Mouse (Mus musculus) erythroblast, adult 5-6 weeks (primary cell): ENCODE results near the gene Ndrg3. TPM values are rescaled to one million over a fixed set of nuclear protein-coding genes. Genes with fewer than 3 reads are reported as not detected.
A peak's percentile ranks its signal among the peaks of the same experiment; 100 is the strongest.

Experiments used
- ATAC-seq: replicated peaks from 2 replicates; pipeline ENCODE4 v1.8.0; 2016; ENCODE audit warnings: moderate number of reproducible peaks, mild to moderate bottlenecking, moderate TSS enrichment, inconsistent platforms; ENCODE audit not compliant: poor library complexity, low FRiP score, severe bottlenecking
- total RNA-seq, 2 experiments: library from RNA; stranded (forward) in 1 of 2; stranded (reverse) in 1 of 2; fragments of 150-400 nt in 1 of 2; fragments of 200-764, 138-1000 nt in 1 of 2; gene quantifications; 2 replicates each; pipeline versions ENCODE4 v1.2.3 to v1.2.4; 2015 to 2017; ENCODE audit warnings: low replicate concordance in 2 of 2

Ndrg3 gene
- total RNA-seq, 2 experiments from 2014 or later: 9.2 to 15.6 TPM

GRCm38 (mm10) chr2:157006511-157007233 is 14.8 kb upstream of the Ndrg3 start, which contains the start of gene Dsn1:
Gene Dsn1 (minus strand): TSS chr2:157007154.
- ATAC-seq: peak; percentile 90

DNA sequence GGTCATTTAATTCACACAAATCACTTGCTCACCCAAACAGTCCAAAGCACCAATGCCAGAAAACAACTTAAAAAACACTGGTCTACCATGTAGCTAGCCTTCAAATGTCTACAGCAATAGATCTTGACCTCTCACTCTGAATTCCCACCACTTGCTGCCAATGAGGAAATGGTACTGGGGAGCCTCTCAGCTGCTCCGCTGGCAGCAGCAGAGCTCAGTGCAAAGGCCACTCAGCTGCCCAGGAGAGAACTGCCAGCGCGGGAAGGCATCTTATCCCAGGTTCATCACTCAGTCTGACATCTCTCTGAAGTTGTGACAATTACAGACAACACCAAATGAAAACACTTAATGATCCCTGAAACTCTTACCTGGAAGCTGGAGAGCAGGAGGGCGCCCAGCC is 10.5 kb upstream of the Ndrg3 start:
- no peak for ATAC-seq

- ATAC-seq: no peak
Measured at GRCm38 (mm10) chr2:156998263-156998662, 6.4 kb upstream of the Ndrg3 start.

- no peak for ATAC-seq
Measured at GRCm38 (mm10) chr2:156996576-156996975, 4.7 kb upstream of the Ndrg3 start.

- ATAC-seq: no peak
Measured at GRCm38 (mm10) chr2:156990727-156991431, 977 bp downstream of the Ndrg3 start.

- no peak for ATAC-seq
Measured at GRCm38 (mm10) chr2:156987316-156987715, 4.5 kb downstream of the Ndrg3 start.

DNA sequence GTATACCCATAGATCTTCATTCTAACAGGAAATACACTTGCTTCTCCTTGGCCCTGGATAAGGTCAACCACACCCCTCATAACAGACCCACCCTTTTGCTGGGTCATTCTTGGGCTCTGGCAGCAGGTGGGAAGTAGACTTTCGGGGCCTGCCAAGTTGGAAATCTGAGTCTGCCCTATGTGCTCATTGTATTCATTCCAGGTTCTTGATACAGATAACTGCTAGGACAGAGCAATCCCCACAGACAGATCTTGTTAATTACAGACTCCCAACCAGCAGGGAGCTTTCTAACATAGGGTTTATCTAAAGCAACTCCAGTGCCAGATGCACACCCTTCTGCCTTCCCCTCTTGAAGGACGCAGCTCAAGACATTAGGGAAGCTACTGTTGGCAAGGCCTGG is 9.0 kb downstream of the Ndrg3 start:
- ATAC-seq: peak; percentile 94

DNA sequence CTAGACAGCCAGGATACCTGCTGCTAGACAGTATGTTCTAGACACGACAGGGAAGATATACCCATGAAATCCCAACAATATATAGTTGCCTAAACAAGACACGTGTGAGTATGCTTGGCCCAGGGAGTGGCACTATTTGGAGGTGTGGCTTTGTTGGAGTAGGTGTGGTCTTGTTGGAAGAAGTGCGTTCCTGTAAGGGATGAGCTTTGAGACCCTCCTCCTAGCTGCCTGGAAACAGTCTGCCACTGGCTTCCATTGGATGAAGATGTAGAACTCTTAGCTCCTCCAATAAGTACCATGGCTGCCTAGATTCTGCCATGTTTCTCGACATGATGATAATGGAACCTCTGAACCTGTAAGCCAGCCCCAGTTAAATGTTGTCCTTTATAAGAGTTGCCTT is 10.6 kb downstream of the Ndrg3 start:
- ATAC-seq: no peak

GRCm38 (mm10) chr2:156980059-156980458 is 11.8 kb downstream of the Ndrg3 start:
- no peak for ATAC-seq

GRCm38 (mm10) chr2:156976711-156977110 is 15.1 kb downstream of the Ndrg3 start:
- ATAC-seq: no peak

DNA sequence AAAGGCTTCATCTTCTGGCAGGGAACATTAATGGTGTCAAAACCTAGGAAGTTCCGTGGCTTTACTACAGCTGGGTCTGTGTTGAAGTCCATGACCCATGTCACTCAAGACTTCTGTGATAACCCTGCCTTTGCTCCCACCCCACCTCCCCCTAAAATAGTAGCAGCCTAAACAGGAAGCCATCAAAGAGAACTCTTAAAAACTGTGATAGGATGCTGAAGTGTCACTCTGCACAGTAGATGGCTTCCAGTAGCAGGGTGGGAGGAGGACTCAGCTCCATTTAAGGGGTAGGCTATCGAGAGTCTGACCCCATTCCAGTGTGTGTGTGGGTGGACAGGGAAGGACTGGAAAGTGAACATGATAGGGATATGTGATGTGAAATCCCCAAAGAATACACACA is 16.9 kb downstream of the Ndrg3 start:
- no peak for ATAC-seq

DNA sequence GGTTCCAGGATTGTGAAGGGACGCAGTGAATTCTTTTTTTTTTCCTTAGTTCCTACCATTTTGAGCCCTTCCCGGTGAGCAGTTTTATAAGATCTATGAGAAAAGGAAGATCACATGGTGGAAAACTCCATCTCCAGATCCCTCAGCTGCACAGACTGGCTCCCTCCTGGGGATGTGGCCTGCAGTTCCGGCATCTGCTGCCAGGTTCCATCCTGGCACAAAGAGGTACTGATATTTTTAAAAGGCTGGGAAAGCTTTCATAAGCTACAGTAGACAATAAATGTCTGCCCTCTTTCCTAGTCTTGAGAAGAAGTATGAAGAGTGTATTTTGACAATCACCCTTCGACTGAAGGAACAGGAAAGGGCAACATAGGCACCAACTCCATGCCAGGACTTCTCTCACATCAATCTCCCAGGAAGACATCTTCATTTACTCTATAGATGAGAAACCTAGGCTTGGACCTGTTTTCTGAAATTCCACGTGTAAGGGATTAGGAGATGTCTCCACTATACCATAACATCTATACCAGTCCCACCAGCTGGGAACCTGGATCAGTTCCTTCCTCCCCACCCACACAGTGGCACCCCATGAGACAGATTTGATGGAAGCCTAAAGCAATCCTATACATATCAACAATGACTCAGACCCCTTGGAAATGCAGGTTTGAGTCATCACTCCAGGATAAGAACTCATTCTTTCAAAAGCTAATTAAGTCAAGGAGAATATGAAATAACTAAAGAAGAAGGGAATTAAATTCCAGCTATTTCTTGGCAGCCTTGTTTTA is 18.3 kb downstream of the Ndrg3 start:
- ATAC-seq: no peak

GRCm38 (mm10) chr2:156970253-156970652 is 21.6 kb downstream of the Ndrg3 start:
- no peak for ATAC-seq

GRCm38 (mm10) chr2:156968501-156968900 is 23.4 kb downstream of the Ndrg3 start:
- no peak for ATAC-seq

- no peak for ATAC-seq
Measured at GRCm38 (mm10) chr2:156967388-156967787, 24.5 kb downstream of the Ndrg3 start.

- ATAC-seq: no peak
Measured at GRCm38 (mm10) chr2:156963891-156964290, 28.0 kb downstream of the Ndrg3 start.

GRCm38 (mm10) chr2:156958496-156959252 is 33.2 kb downstream of the Ndrg3 start:
- no peak for ATAC-seq

- no peak for ATAC-seq
Measured at GRCm38 (mm10) chr2:156957035-156957434, 34.8 kb downstream of the Ndrg3 start.

DNA sequence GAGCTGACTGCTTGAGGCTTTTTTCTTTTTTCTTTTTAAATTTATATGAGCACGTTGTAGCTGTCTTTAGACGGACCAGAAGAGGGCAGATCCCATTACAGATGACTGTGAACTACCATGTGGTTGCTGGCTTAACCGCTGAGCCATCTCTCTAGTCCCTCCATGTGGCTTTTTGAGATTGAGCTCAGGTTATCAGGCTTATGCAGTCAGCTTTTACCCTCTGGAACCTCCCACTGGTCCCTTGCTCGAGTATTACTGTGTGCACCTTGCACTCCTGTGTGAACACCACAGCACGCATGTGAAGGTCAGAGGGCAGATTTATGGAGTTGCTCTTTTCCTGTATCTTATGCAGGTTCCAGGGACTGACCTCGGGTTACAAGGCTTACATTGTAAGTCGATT is 35.5 kb downstream of the Ndrg3 start:
- 0 out of 2 replicates have a peak, but pooled peaks have one; percentile 30 for ATAC-seq

- ATAC-seq: no peak
Measured at GRCm38 (mm10) chr2:156954463-156954862, 37.4 kb downstream of the Ndrg3 start.
